Mouse (Mus musculus) megakaryocyte-erythroid progenitor cell, adult 5-6 weeks (primary cell): Measurements from ENCODE around the gene Gm1043. TPM values are rescaled to one million over a fixed set of nuclear protein-coding genes. Genes with fewer than 3 reads are reported as not detected.

Source experiments
- ATAC-seq: replicated peaks from 2 replicates; pipeline ENCODE4 v1.8.0; 2016; ENCODE audit warnings: mild to moderate bottlenecking, inconsistent platforms; ENCODE audit not compliant: severe bottlenecking, poor library complexity, low FRiP score, low TSS enrichment
- total RNA-seq, 2 experiments: library from RNA; stranded (forward) in 1 of 2; stranded (reverse) in 1 of 2; fragments of 200-1000, 215-1000 nt in 1 of 2; fragments of >200 nt in 1 of 2; fragmentation: Nextera tagmentation in 1 of 2; gene quantifications; 2 replicates each; pipeline ENCODE4 v1.2.3; 2014 to 2017

Gm1043 gene
- total RNA-seq (2014; fragmentation: Nextera tagmentation), result 0.25 and 0.39 TPM in 2 replicates
- 0.15 and 0.94 TPM in 2 replicates for total RNA-seq (2017)

GRCm38 (mm10) chr5:37085241-37085640 is at the start of gene Gm1043:
Gene Gm1043 (plus strand): TSS chr5:37085370.
- no peak for ATAC-seq

GRCm38 (mm10) chr5:37035896-37036295 is 49.3 kb upstream of the Gm1043 start:
- ATAC-seq, result no peak

- no peak for ATAC-seq
Observed at GRCm38 (mm10) chr5:37036884-37037283, 48.3 kb upstream of the Gm1043 start.

- ATAC-seq, result no peak
Observed at GRCm38 (mm10) chr5:37039908-37040307, 45.3 kb upstream of the Gm1043 start.

GRCm38 (mm10) chr5:37040711-37041110 is 44.5 kb upstream of the Gm1043 start:
- peak; percentile 64 for ATAC-seq

- ATAC-seq, result peak; percentile 39
Observed at GRCm38 (mm10) chr5:37041651-37042050, 43.5 kb upstream of the Gm1043 start.

GRCm38 (mm10) chr5:37042934-37043333 is 42.2 kb upstream of the Gm1043 start:
- ATAC-seq, result no peak

GRCm38 (mm10) chr5:37044793-37045192 is 40.4 kb upstream of the Gm1043 start:
- no peak for ATAC-seq

GRCm38 (mm10) chr5:37045582-37045981 is 39.6 kb upstream of the Gm1043 start:
- no peak for ATAC-seq

GRCm38 (mm10) chr5:37046791-37047190 is 38.4 kb upstream of the Gm1043 start:
- ATAC-seq, result no peak

- no peak for ATAC-seq
Observed at GRCm38 (mm10) chr5:37047206-37047915, 37.8 kb upstream of the Gm1043 start.

- ATAC-seq, result no peak
Observed at GRCm38 (mm10) chr5:37047992-37048391, 37.2 kb upstream of the Gm1043 start.

- ATAC-seq, result no peak
Observed at GRCm38 (mm10) chr5:37049111-37049510, 36.1 kb upstream of the Gm1043 start.

GRCm38 (mm10) chr5:37050521-37051373 is 34.4 kb upstream of the Gm1043 start:
- ATAC-seq, result peak; percentile 60

- ATAC-seq, result peak; percentile 33
Observed at GRCm38 (mm10) chr5:37051374-37052100, 33.6 kb upstream of the Gm1043 start.

GRCm38 (mm10) chr5:37052846-37053245 is 32.3 kb upstream of the Gm1043 start:
- ATAC-seq, result no peak

- no peak for ATAC-seq
Observed at GRCm38 (mm10) chr5:37055789-37056188, 29.4 kb upstream of the Gm1043 start.

GRCm38 (mm10) chr5:37056471-37056870 is 28.7 kb upstream of the Gm1043 start:
- ATAC-seq, result no peak

GRCm38 (mm10) chr5:37061612-37062011 is 23.6 kb upstream of the Gm1043 start:
- ATAC-seq, result no peak
